Mouse (Mus musculus) bone marrow macrophage, adult 2 months (primary cell): Measurements from ENCODE around the gene Fam76a.

Source experiments
- CTCF ChIP-seq: IDR thresholded peaks from 2 replicates; pipeline ENCODE4 v1.5.1; 2012; ENCODE audit warnings: low read depth, mild to moderate bottlenecking, low read length, moderate library complexity
- POLR2A ChIP-seq: IDR thresholded peaks from 2 replicates; pipeline ENCODE4 v1.6.1; 2012; ENCODE audit warnings: mild to moderate bottlenecking, low read depth, low read length, borderline replicate concordance

DNA sequence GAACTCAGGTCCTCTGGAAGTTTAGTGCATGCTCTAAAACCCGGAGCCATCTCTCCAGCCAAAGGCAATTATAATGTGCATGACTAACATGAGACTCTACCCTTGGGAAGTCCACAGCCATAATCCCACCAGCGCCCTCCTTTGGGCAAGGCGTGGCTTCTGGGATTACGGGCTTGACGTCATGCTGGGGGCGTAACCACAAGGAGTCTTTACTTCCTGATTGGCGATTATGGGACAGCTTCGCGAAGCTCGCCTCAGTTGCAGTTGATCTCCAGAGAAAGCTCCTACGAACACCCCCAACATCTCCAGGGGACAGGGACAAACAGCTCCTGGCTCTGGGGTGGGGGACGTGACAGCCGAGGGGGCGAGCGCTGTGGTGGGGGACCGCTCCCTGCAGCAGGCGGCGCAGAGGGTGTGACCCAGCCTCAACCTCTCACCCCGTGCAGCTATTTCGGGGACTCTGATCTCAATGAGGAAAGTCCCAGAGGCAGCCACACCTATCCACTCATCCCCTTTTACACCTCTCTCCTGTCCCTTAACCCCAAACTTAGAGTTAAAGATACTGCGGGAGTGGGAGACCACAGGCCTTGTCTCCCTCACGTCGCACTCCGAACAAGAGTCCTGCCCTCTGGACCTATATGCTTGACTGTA is 27.6 kb upstream of the Fam76a start:
- TF ChIP-seq POLR2A (no peak), CTCF (no peak)
